Mouse (Mus musculus) thymus, adult 2 months (tissue): ENCODE measurements around the gene Becn1.

Source experiments
- CTCF ChIP-seq: fragments of 200-500 bp; IDR thresholded peaks from 2 replicates; pipeline ENCODE4 v1.5.1; 2012; ENCODE audit warnings: mild to moderate bottlenecking, control low read depth, low read length, moderate library complexity, borderline replicate concordance; ENCODE audit not compliant: control insufficient read depth, poor library complexity, insufficient read depth; ENCODE audit errors: extremely low read depth
- POLR2A ChIP-seq: fragments of 200-500 bp; IDR thresholded peaks from 2 replicates; pipeline ENCODE4 v1.6.1; 2012; ENCODE audit warnings: mild to moderate bottlenecking, low read length, control low read depth, moderate library complexity; ENCODE audit not compliant: control insufficient read depth, poor library complexity, insufficient read depth; ENCODE audit errors: extremely low read depth

GRCm38 (mm10) chr11:101283805-101284204, 18.3 kb downstream of the Becn1 start:
- TF ChIP-seq POLR2A (no peak), CTCF (no peak)
